Mouse (Mus musculus): ENCODE data around the gene Tnrc6b. TPM values are rescaled to one million over a fixed set of nuclear protein-coding genes. Genes with fewer than 3 reads are reported as not detected.
A peak's percentile ranks its signal among the peaks of the same experiment; 100 is the strongest.
"Not testable (repeated sequence)": the region's sequence is repeated elsewhere in the genome, so short reads cannot be mapped to it uniquely, and the experiment has no call there.

Tnrc6b gene
- polyA plus RNA-seq, 1 experiment from 2014 or later: 48.7 TPM

DNA sequence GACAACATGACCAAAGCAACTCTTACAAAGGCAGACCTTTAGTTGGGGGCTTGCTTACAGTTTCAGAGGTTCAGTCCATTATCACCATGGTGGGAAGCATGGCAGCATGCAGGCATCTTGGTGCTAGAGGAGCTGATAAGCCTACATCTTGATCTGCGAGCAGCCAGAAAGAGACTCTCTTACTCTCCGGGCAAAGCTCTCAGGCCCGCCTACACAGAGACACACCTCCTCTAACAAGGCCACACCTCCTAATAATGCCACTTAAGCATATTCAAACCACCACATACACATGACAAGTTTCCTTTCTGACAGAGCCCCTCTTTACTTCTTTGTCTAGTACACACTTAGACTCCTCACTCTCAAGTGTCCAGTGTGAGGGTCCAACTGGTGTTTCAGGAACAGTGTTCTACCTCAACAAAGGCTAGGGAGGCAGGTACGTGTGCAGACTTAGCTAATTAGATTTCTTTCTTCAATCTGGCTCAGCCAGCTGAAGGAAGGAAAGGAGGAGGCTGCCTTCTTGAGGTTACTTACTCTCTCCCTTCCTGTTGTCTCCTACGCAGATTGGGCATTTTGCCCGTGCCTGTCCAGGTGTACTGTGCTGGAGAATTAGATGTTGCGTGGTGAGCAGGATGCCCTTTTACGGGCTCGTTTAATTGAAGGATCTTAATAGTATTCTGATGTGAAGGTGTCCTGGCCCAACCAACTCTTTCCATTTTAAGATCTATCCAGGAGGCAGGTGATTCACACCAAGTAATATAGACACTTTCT lies 128.7 kb downstream of the Tnrc6b start:
- ATAC-seq: no peak
- Histone ChIP-seq H3K9ac (replicated peaks) (no peak overlapping the region), H3K27me3 (no peaks in the 10 kb centered on the region), H3K27ac (no peak overlapping the region), H3K4me1 (replicated peaks) (peaks cover 49% of the 10 kb centered on the region), H3K36me3 (no peaks in the 10 kb centered on the region), H3K9me3 (no peaks in the 10 kb centered on the region), H3K4me2 (replicated peaks) (no peak overlapping the region), H3K4me3 (replicated peaks) (no peak overlapping the region)
- 77% methylated on average over 9 of the region's 9 CpGs for WGBS

- H3K4me1 ChIP-seq (replicated peaks): peaks cover 32% of the 10 kb centered on the region
- no peak overlapping the region for H3K4me2 ChIP-seq (replicated peaks)
- H3K36me3 ChIP-seq: no peaks in the 10 kb centered on the region
- H3K4me3 ChIP-seq (replicated peaks): no peak overlapping the region
- no peak for ATAC-seq
- H3K9ac ChIP-seq (replicated peaks): no peak overlapping the region
- 89% methylated on average over 1 of the region's 1 CpGs for WGBS
- H3K27me3 ChIP-seq: no peaks in the 10 kb centered on the region
- H3K9me3 ChIP-seq: no peaks in the 10 kb centered on the region
- H3K27ac ChIP-seq: no peak overlapping the region
These were observed 133.1 kb downstream of the Tnrc6b start for GRCm38 (mm10) chr15:80844262-80844661.

- H3K9ac ChIP-seq (replicated peaks): no peak overlapping the region
- no peak overlapping the region for H3K4me3 ChIP-seq (replicated peaks)
- 94% methylated on average over 2 of the region's 2 CpGs for WGBS
- H3K4me1 ChIP-seq (replicated peaks): peaks cover 32% of the 10 kb centered on the region
- H3K27ac ChIP-seq: no peak overlapping the region
- no peaks in the 10 kb centered on the region for H3K27me3 ChIP-seq
- H3K4me2 ChIP-seq (replicated peaks): no peak overlapping the region
- no peak for ATAC-seq
- H3K9me3 ChIP-seq: no peaks in the 10 kb centered on the region
- H3K36me3 ChIP-seq: no peaks in the 10 kb centered on the region
These were observed 133.8 kb downstream of the Tnrc6b start for GRCm38 (mm10) chr15:80844926-80845325.

GRCm38 (mm10) chr15:80850004-80850403 lies 138.9 kb downstream of the Tnrc6b start:
- H3K4me3 ChIP-seq (replicated peaks): no peak overlapping the region
- H3K27me3 ChIP-seq: no peaks in the 10 kb centered on the region
- H3K27ac ChIP-seq: peak overlapping the region; percentile 65
- peaks cover 36% of the 10 kb centered on the region for H3K4me1 ChIP-seq (replicated peaks)
- H3K4me2 ChIP-seq (replicated peaks): no peak overlapping the region
- WGBS: 24% methylated on average over 8 of the region's 8 CpGs
- 0 out of 2 replicates have a peak, but pooled peaks have one; percentile 43 for ATAC-seq
- peak overlapping the region; percentile 37; the same call in 1 of the 2 replicates for H3K9ac ChIP-seq (replicated peaks)
- H3K9me3 ChIP-seq: no peaks in the 10 kb centered on the region
- H3K36me3 ChIP-seq: 0 out of 2 replicates have a peak, but pooled peaks cover 3% of the 10 kb centered on the region

- ATAC-seq: 0 out of 2 replicates have a peak, but pooled peaks have one; percentile 50
- Histone ChIP-seq H3K4me1 (replicated peaks) (peaks cover 35% of the 10 kb centered on the region), H3K27ac (0 out of 2 replicates have a peak overlapping the region, but pooled peaks have one; percentile 14), H3K9ac (replicated peaks) (no peak overlapping the region), H3K36me3 (0 out of 2 replicates have a peak, but pooled peaks cover 3% of the 10 kb centered on the region), H3K9me3 (no peaks in the 10 kb centered on the region), H3K4me2 (replicated peaks) (no peak overlapping the region), H3K27me3 (no peaks in the 10 kb centered on the region), H3K4me3 (replicated peaks) (no peak overlapping the region)
- WGBS: 85% methylated on average over 7 of the region's 7 CpGs
These were observed 139.8 kb downstream of the Tnrc6b start for GRCm38 (mm10) chr15:80850682-80851475.

GRCm38 (mm10) chr15:80852122-80852521 lies 141.0 kb downstream of the Tnrc6b start:
- Histone ChIP-seq H3K27me3 (no peaks in the 10 kb centered on the region), H3K9ac (replicated peaks) (no peak overlapping the region), H3K4me2 (replicated peaks) (no peak overlapping the region), H3K27ac (no peak overlapping the region), H3K4me1 (replicated peaks) (peaks cover 35% of the 10 kb centered on the region), H3K9me3 (no peaks in the 10 kb centered on the region), H3K4me3 (replicated peaks) (no peak overlapping the region), H3K36me3 (0 out of 2 replicates have a peak, but pooled peaks cover 3% of the 10 kb centered on the region)
- no peak for ATAC-seq
- 96% methylated on average over 5 of the region's 5 CpGs for WGBS

GRCm38 (mm10) chr15:80852527-80852926 lies 141.4 kb downstream of the Tnrc6b start:
- not testable (repeated sequence) for H3K4me3 ChIP-seq (replicated peaks); H3K9ac ChIP-seq (replicated peaks); H3K4me2 ChIP-seq (replicated peaks); H3K36me3 ChIP-seq; H3K9me3 ChIP-seq; ATAC-seq; H3K27me3 ChIP-seq; H3K27ac ChIP-seq
- WGBS: 91% methylated on average over 3 of the region's 3 CpGs
- H3K4me1 ChIP-seq (replicated peaks): peaks cover 32% of the 10 kb centered on the region

GRCm38 (mm10) chr15:80859366-80859765 lies 148.3 kb downstream of the Tnrc6b start:
- WGBS: 89% methylated on average over 2 of the region's 2 CpGs
- Histone ChIP-seq H3K9ac (replicated peaks) (no peak overlapping the region), H3K9me3 (no peaks in the 10 kb centered on the region), H3K36me3 (peaks cover 14% of the 10 kb centered on the region), H3K4me1 (replicated peaks) (peaks cover 20% of the 10 kb centered on the region; the same call in 1 of the 2 replicates), H3K4me3 (replicated peaks) (no peak overlapping the region), H3K27ac (no peak overlapping the region), H3K4me2 (replicated peaks) (no peak overlapping the region), H3K27me3 (no peaks in the 10 kb centered on the region)
- ATAC-seq: no peak

DNA sequence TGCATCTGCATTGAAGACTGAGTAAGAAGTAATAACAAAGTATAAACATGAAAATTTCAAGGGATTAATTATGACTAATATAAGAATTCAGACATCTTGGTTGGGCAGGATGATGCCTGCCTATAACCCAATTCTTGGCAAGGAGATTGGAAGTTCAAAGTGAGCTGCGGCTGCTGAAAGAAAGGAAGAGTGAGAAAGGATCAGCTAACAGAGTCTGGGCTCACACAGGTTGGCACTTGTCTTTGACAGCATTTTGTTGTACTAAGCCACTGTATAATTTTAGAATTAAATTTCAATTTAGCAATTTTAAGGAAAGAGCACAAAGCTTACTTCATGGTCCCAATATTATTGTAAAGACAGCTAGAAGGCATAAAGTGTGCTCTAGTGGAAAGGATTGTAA lies 150.2 kb downstream of the Tnrc6b start:
- H3K27me3 ChIP-seq: no peaks in the 10 kb centered on the region
- peaks cover 16% of the 10 kb centered on the region for H3K36me3 ChIP-seq
- H3K9ac ChIP-seq (replicated peaks): no peak overlapping the region
- 90% methylated on average over 1 of the region's 1 CpGs for WGBS
- H3K27ac ChIP-seq: no peak overlapping the region
- peaks cover 13% of the 10 kb centered on the region; the same call in 1 of the 2 replicates for H3K4me1 ChIP-seq (replicated peaks)
- H3K4me2 ChIP-seq (replicated peaks): no peak overlapping the region
- H3K4me3 ChIP-seq (replicated peaks): no peak overlapping the region
- H3K9me3 ChIP-seq: no peaks in the 10 kb centered on the region
- no peak for ATAC-seq

GRCm38 (mm10) chr15:80862027-80862426 lies 150.9 kb downstream of the Tnrc6b start:
- no peaks in the 10 kb centered on the region for H3K9me3 ChIP-seq

DNA sequence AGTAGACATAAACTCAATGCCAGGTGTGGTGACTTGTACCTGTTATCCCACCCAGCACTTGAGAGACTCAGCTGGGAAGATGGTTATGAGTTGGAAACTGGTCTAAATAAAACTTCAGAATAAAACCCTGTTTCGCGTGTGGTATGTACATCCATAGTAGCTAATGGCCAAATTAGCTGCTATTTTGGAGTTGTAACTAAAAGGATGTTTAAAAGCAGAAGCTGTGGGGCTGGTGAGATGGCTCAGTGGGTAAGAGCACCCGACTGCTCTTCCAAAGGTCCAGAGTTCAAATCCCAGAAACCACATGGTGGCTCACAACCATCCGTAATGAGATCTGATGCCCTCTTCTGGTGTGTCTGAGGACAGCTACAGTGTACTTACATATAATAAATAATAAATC lies 157.5 kb downstream of the Tnrc6b start:
- not testable (repeated sequence) for H3K4me1 ChIP-seq (replicated peaks); ATAC-seq; H3K27me3 ChIP-seq; H3K4me2 ChIP-seq (replicated peaks); H3K9me3 ChIP-seq; H3K27ac ChIP-seq; H3K36me3 ChIP-seq; H3K9ac ChIP-seq (replicated peaks); H3K4me3 ChIP-seq (replicated peaks)
- over 99% methylated on average over 4 of the region's 4 CpGs for WGBS

More at GRCm38 (mm10) chr15:80862027-80862426, 150.9 kb downstream of the Tnrc6b start:
- ATAC-seq: no peak
- H3K36me3 ChIP-seq: peaks cover 22% of the 10 kb centered on the region
- no peak overlapping the region for H3K4me3 ChIP-seq (replicated peaks)
- H3K4me1 ChIP-seq (replicated peaks): peaks cover 13% of the 10 kb centered on the region; the same call in 1 of the 2 replicates
- H3K4me2 ChIP-seq (replicated peaks): no peak overlapping the region
- H3K27me3 ChIP-seq: no peaks in the 10 kb centered on the region
- WGBS: 53% methylated on average over 2 of the region's 2 CpGs
- no peak overlapping the region for H3K27ac ChIP-seq
- no peak overlapping the region for H3K9ac ChIP-seq (replicated peaks)

DNA sequence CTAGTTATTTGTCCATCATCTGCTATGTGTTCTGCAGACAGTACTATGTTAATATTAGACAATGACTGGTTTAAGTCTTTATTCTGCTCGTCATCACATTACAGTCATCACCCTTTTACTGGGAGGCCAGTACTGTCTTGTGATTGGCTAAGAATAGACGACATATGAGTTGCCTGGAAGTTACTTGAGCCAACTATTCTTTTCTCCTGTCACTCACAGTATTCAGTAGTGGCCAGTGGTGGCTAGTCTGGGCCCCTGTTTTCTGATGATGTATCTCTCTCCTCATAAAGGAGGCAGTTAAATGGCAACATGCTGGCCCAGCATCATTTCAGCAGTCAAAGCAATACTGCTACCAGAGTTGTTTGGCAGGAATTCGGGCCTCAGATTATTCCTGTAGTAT lies 163.6 kb downstream of the Tnrc6b start:
- no peak overlapping the region for H3K4me2 ChIP-seq (replicated peaks)
- no peaks in the 10 kb centered on the region for H3K27me3 ChIP-seq
- ATAC-seq: no peak
- H3K9ac ChIP-seq (replicated peaks): no peak overlapping the region
- no peaks in the 10 kb centered on the region for H3K9me3 ChIP-seq
- H3K36me3 ChIP-seq: peaks cover 37% of the 10 kb centered on the region
- no peak overlapping the region for H3K27ac ChIP-seq
- 76% methylated on average over 3 of the region's 3 CpGs for WGBS
- H3K4me3 ChIP-seq (replicated peaks): no peak overlapping the region
- no peaks in the 10 kb centered on the region for H3K4me1 ChIP-seq (replicated peaks)

All from midbrain, embryonic 13.5 days (tissue).